Mouse (Mus musculus): ENCODE measurements around the gene Heatr9. TPM values are rescaled to one million over a fixed set of nuclear protein-coding genes. Genes with fewer than 3 reads are reported as not detected.
A peak's percentile ranks its signal among the peaks of the same experiment; 100 is the strongest.

The Heatr9 gene
- total RNA-seq, 2 experiments from 2014 or later: not detected

- no peak for DNase-seq (ENCODE audit: low spot score in 2 of 2)
Measured at GRCm38 (mm10) chr11:83533192-83533591, 11.2 kb upstream of the Heatr9 start.

GRCm38 (mm10) chr11:83530360-83530759 lies 8.4 kb upstream of the Heatr9 start, which contains the start of gene Ccl5:
Ccl5 (minus strand) TSS chr11:83530518.
- no peak for DNase-seq (ENCODE audit: low spot score in 2 of 2)

- DNase-seq (ENCODE audit: low spot score in 2 of 2): no peak
Measured at GRCm38 (mm10) chr11:83529024-83529423, 7.0 kb upstream of the Heatr9 start.

DNA sequence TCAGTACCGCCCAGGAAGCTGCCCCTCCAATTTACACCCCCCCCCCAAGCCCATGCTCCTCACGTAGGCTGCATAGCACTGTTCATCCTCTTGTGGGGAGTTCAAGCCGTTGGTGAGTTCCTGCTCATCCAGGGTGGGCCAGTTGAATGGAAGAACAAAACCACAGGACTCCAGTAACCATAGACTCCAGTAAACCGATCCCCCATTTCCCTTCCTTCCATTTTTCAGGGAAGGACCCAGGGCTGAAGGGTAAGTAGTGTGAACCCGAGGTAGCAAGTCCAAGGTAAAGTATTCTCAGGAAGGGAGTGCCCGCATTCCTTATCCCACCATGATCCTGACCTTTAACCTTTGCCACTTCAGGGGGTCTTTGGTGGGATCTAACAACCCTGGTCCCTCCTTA lies 3.6 kb downstream of the Heatr9 start:
- no peak for DNase-seq (ENCODE audit: low spot score in 2 of 2)

DNA sequence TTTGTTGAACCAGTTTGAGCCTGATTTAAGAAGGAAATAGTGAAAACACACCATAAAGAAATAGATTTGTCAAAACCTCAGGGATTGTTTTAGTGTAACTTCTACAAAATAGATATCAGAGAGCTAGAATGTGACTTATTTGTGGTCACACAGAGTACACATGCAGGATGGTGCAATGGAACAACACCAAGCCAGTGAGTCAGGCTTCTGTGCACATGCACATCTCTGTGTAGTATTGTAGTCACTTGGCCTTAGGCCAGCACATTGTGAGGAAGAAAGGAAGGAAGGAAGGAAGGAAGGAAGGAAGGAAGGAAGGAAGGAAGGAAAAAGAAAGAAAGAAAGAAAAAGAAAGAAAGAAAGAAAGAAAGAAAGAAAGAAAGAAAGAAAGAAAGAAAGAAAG lies 4.8 kb downstream of the Heatr9 start:
- DNase-seq (ENCODE audit: low spot score in 2 of 2): no peak

- no peak for DNase-seq (ENCODE audit: low spot score in 2 of 2)
Measured at GRCm38 (mm10) chr11:83509521-83509920, 12.5 kb downstream of the Heatr9 start.

- no peak for DNase-seq (ENCODE audit: low spot score in 2 of 2)
Measured at GRCm38 (mm10) chr11:83504308-83504707, 17.7 kb downstream of the Heatr9 start.

DNA sequence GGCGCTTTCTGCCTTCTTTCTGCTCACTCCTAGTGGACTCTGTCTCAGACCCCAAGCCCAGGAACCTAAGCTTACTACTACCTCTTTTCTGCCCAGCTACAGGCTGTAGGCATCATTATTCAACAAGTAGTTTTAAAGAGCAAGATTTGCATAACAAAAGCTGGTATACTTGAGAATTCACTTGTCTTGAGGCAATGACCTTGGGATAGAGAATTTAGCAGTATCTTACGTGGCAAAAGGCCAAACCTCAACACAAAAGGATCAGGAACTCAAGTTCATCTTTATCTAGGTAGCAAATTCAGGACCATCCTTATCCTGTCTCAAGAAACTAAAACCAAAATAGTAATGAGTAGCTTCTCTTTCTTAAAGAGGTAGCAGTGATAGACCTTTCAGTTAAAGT lies 26.4 kb downstream of the Heatr9 start:
- DNase-seq (ENCODE audit: low spot score in 2 of 2): no peak

- DNase-seq (ENCODE audit: low spot score in 2 of 2): no peak
Measured at GRCm38 (mm10) chr11:83491488-83491887, 30.5 kb downstream of the Heatr9 start.

- peak in 1 of 2 experiments; percentile 19 for DNase-seq (ENCODE audit: low spot score in 2 of 2)
Measured at GRCm38 (mm10) chr11:83473235-83474016, 48.5 kb downstream of the Heatr9 start.

DNA sequence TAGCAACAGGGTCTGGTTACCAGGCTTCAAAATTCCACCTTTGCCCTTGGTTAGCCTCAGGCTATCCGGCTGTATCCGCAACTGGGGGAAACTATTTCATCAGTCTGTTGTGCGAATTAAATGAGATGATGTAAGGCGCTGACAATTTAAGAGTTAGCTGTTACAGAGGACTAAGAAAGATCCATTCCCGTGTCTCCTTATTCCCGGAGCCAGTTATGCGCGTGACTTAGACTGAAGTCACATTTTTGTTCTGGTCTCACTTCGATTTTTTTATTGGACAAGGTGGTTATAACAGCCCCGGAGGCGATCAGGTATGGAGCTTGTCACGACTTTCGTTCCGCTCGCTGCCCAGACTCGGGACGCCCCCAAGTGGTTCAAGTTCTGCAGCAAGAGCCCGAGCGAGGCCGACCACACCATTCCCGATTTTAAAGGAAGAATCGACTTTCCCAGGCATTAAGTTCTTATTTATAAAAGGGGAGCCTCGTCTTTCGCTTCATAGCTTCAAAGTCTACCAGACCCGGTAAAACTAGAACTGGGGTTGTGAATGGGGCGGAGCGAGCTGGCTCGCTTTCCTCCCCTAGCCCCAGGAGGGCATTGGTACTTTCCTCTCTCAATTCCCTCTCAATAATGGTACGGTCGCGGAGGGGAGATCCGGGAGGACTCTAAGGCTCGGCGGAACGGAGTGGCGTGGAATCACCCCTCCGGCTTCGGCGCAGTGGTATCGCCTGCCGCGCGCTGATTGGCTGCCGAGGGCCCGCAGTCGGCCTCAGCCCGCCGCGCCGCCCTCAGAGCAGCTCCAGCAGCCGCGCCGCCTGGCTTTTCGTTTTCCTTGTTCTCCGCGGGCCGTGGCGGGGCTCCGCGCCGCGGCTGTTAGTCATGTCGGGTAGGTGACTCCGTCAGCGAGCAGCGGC lies 49.4 kb downstream of the Heatr9 start, which contains the start of gene Taf15:
Gene Taf15, plus strand, starts transcription at position 763 of the 911 bp plus-strand sequence.
- peak; percentile 99 to 100 for DNase-seq (ENCODE audit: low spot score in 2 of 2)

- no peak for DNase-seq (ENCODE audit: low spot score in 2 of 2)
Measured at GRCm38 (mm10) chr11:83471766-83472165, 50.2 kb downstream of the Heatr9 start.

- DNase-seq (ENCODE audit: low spot score in 2 of 2): no peak
Measured at GRCm38 (mm10) chr11:83468765-83469164, 53.2 kb downstream of the Heatr9 start.

DNA sequence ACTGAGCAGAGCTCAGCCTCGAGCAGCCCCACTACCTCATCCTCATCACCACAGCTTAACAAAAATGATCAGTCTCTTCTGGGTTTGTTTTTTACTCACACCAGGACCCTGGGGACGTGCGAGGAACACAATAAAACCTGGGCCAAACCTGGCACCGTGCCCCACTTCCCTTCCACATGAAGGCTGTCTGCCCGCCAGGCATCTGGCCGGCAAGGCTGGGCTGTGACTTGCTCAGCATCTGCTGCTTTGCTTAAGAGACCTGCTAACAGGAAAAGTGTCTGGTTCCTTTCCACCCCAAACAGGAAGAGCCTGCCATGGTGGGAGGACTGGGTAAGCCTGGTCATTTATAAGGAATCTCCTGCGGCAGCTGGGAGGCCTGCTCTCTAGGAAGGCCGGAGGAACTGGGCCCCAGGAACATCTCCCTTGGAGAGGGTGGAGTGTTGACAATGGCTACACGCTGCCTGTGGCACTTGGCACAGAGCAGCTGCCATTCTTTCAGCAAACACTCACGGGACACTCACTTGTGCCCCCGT lies 54.8 kb downstream of the Heatr9 start:
- DNase-seq (ENCODE audit: low spot score in 2 of 2): peak; percentile 53 to 58

GRCm38 (mm10) chr11:83465976-83466375 lies 56.0 kb downstream of the Heatr9 start:
- DNase-seq (ENCODE audit: low spot score in 2 of 2): peak in 1 of 2 experiments; percentile 46

DNA sequence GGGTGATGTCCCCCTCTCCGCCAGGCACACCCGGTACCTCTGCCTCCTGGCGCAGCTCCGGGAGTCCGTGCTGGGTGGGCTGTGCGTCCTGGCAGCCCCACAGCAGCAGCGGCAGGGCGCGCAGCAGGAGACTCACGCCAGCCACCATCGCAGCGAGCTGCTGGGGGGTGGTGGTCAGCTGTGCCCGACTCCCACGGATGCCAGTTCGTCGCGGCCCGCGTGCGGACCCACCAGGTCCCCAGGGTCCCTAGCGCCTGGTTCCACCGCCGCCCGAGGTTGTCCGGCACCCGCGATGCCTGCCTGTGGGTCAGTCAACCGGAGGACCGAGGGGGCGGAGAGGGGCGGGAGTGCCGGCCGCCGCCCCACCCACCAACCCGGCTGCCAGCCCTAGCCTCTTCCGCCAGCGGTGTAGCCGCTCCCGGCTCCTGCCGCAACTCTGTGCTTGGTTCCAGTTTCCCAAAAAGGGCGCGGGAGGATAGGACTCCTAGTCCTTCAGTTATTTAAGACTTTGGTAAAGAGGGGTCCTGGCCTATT lies 59.2 kb downstream of the Heatr9 start, which contains the start of gene Mmp28:
Gene Mmp28, minus strand, starts transcription at position 361 of the 534 bp plus-strand sequence.
- DNase-seq (ENCODE audit: low spot score in 2 of 2): peak in 1 of 2 experiments; percentile 51

Other genes starting within 250 kb of the Heatr9 start
- under 1 TPM in 1 of 2 experiments, not detected in 1; 0.09 TPM for gene Slfn14, start 235.4 kb downstream of the Heatr9 start, total RNA-seq (2021)
- 100 to 1,000 TPM; 337 to 348 TPM for gene Ap2b1, start 223.2 kb downstream of the Heatr9 start, total RNA-seq (2021)
- 10 to 100 TPM in 1 of 2 experiments, 1 to 10 TPM in 1; 9.2 to 11.1 TPM for gene Pex12, start 219.6 kb downstream of the Heatr9 start, total RNA-seq (2021)
- 100 to 1,000 TPM; 173 to 185 TPM for gene Rasl10b, start 113.0 kb downstream of the Heatr9 start, total RNA-seq (2021)
- 1 to 10 TPM in 1 of 2 experiments, under 1 TPM in 1; 0.62 to 1.4 TPM for gene Gas2l2, start 92.7 kb downstream of the Heatr9 start, total RNA-seq (2021)
- not detected for gene 1700020L24Rik, start 84.5 kb downstream of the Heatr9 start, total RNA-seq (2021)
- gene Mmp28, start 59.1 kb downstream of the Heatr9 start, total RNA-seq (2021): 1 to 10 TPM; 3.9 to 4.3 TPM
- gene Taf15, start 49.1 kb downstream of the Heatr9 start, total RNA-seq (2021): 10 to 100 TPM; 68.2 to 76.1 TPM
- gene Ccl5, start 8.3 kb upstream of the Heatr9 start, total RNA-seq (2021): not detected
- gene Ccl9, start 56.5 kb upstream of the Heatr9 start, total RNA-seq (2021): 1 to 10 TPM; 1.9 to 3.0 TPM
- gene Ccl6, start 70.9 kb upstream of the Heatr9 start, total RNA-seq (2021): 1 to 10 TPM; 1.1 to 1.7 TPM
- gene Rpl9-ps1, start 123.4 kb upstream of the Heatr9 start, total RNA-seq (2021): not detected
- gene Ccl3, start 127.2 kb upstream of the Heatr9 start, total RNA-seq (2021): under 1 TPM in 1 of 2 experiments, not detected in 1; 0.62 TPM
- not detected for gene Ccl4, start 140.4 kb upstream of the Heatr9 start, total RNA-seq (2021)
- gene Wfdc17, start 181.8 kb upstream of the Heatr9 start, total RNA-seq (2021): not detected
- not detected for gene Wfdc18, start 186.8 kb upstream of the Heatr9 start, total RNA-seq (2021)
- gene Wfdc21, start 224.8 kb upstream of the Heatr9 start, total RNA-seq (2021): not detected
- 10 to 100 TPM; 19.6 to 20.8 TPM for gene Heatr6, start 231.5 kb upstream of the Heatr9 start, total RNA-seq (2021)